Mouse (Mus musculus) embryo, embryonic 11.5 days (tissue): Measurements from ENCODE around the gene Megf8.
"Not testable (repeated sequence)": the region's sequence is repeated elsewhere in the genome, so short reads cannot be mapped to it uniquely, and the experiment has no call there.

Source experiments
- DNase-seq: peaks from one replicate; pipeline ENCODE4 v3.0.0-alpha.2; 2012; ENCODE audit warnings: low read depth, low spot score

Gene Megf8

DNA sequence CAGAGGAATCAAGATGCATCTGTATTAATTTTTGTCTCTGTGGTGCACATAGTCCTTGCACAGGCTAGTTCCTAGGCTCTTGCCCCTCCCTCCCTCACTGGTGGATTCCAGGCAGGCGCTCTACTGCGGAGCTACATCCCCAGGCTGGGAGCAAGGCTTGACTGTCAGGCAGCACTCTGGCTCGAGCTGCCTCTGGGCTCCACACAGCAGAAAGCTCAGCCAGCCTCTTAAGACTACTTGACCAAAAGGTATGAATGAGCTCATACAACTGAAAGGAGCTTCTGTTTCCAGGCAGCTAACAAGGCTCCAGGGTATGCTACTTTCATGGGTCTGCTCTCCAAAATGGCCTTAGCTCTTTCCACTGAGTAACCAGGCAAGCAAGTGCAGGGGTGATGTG lies 64.3 kb downstream of the Megf8 start:
- no peak for DNase-seq

DNA sequence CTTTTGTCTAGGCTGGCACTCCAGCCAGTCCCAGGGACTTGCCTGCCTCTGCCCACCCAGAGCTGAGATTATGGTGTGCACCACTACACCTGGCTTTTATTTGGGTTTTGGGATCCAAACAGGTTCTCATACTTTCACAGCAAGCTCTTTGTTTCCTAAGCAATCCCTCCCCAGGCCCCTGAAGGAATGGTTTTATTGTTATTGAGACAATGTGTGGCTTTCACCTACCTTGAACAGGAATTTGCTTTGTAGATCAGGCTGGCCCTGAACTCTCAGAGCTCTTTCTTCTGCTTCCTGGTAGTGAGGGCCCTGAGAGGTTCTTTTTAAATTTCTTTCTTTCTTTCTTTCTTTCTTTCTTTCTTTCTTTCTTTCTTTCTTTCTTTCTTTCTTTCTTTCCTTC lies 65.6 kb downstream of the Megf8 start:
- DNase-seq = no peak

DNA sequence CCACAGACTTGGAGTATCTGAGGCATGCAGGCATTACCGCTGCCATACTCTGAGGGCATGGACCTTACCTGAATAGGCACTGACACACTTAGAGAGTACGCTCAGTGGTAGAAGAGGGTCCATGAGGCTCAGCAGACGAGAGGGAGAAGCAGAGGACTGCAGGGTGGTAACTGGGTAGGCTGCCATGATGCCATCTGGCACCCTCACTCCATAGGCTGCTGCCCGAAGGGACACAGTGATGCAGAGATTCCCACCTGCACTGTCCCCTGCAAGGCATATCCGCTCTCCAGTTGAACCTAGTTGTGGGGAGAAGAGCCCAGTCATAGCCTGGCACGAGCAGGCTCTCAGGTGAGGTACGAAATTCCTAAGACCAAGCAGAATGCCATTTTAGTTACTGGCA lies 66.4 kb downstream of the Megf8 start:
- no peak for DNase-seq

- no peak for DNase-seq
Measured at GRCm38 (mm10) chr7:25383891-25384290, 66.9 kb downstream of the Megf8 start.

- DNase-seq = no peak
Measured at GRCm38 (mm10) chr7:25384318-25384717, 67.4 kb downstream of the Megf8 start.

- no peak for DNase-seq
Measured at GRCm38 (mm10) chr7:25384818-25385217, 67.9 kb downstream of the Megf8 start.

DNA sequence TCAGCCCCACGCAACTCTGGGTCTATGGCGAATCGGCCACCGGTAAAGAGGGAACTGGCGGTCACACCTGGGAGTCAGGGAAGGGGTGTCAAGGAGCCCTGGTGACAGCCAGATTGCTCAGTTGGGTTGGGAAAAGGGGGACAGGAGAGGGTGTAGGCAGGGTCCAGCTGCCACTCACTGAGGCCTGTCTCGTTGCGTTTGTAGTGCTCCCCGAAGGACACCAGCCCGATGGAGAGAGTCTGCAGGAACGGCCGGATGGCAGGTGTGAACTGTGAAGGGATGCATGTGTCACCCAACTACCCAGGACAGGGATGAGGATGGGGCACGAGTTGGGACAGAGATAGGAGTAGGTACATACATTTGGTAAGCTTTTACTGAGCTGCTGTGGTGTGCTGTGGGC lies 68.3 kb downstream of the Megf8 start:
- DNase-seq = no peak

DNA sequence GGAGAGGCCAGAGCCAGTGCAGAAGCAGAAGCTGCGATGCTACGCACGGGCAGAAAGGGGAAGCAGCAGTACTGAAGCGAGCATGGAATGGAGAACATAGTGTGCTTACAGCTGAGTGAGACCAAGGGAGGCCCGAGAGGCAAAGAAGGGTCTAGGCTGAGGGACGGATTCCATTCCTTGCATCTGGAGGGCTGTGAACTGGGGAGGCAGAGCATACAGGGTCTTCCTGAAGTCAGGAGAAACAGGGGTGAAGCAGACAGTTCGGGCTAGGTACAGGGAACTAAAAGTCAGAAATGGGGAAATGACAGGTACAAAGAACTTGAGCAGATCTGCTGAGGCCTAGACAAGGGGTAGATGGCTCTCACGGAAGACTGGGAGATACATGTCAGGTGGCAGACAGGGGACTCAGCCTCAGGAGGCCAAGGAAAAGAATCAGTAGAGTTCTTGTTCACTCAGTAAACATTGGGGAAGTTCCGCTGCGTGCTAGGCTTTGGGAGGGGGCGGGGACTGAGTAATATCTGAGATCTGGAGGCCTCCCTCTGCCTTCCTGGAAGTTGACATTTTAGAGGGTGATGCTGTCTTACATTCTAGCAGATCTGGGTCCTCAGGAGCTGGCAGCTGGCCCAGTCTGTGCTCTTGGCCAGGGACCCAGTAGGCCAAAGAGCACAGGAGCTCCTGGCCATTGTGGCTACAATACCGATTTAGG lies 69.0 kb downstream of the Megf8 start:
- DNase-seq = no peak

GRCm38 (mm10) chr7:25387811-25388440 lies 71.0 kb downstream of the Megf8 start:
- DNase-seq = no peak

GRCm38 (mm10) chr7:25388916-25389315 lies 72.0 kb downstream of the Megf8 start:
- DNase-seq = no peak

DNA sequence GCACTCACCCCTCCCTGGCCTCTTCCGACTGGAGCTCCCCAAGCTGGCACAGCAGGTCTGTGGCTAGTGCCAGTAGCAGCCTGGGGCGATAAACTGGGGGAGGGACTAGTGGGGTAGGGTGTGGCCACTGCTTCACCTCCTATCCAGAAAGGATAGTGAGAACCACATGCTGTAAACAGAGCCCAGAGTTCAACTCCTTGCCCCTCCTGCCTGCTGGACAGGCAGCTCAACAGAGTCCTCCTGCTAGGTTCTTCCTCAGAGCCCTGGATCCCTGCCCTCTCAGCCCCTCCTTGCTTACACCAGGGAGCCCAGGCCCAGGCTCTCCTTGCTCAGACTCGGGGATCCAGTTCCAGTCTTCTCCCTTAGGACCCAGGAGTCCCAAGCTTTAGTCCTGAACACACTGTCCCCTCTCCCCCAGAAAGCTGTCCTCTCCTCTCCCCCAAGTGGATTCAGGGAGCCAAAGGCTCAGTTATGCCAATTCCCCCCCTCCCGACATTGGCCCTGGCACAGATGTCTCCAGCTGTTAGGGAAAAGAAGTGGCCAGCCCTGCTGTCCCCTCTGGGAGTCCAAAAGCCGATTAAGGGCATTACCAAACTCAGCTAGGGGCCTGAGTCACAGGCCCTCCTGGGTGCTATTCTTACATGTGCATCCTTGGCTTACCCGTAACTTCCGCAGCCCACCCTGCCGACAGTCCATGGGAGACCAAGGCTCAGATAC lies 73.2 kb downstream of the Megf8 start:
- no peak for DNase-seq

DNA sequence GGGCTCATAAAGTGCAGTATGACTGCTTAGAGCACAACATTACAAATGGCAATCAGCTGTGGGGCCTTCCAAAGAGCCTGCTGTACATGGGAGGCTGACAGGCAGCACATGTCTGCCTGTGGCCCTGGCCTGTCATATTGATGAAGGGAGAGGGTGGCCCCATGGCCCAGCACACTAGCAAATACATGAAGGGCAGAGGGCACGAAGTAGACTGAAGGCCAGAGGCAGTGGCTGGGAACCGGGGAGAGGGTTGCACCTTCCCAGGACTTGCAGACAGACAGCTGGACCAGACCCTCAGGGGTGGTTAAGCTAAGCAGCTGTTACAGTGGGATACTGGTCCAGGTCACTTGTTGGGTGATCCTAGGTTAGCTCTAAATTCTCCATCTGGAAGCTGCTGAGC lies 74.0 kb downstream of the Megf8 start:
- DNase-seq = no peak

- DNase-seq = no peak
Measured at GRCm38 (mm10) chr7:25391856-25392453, 75.0 kb downstream of the Megf8 start.

DNA sequence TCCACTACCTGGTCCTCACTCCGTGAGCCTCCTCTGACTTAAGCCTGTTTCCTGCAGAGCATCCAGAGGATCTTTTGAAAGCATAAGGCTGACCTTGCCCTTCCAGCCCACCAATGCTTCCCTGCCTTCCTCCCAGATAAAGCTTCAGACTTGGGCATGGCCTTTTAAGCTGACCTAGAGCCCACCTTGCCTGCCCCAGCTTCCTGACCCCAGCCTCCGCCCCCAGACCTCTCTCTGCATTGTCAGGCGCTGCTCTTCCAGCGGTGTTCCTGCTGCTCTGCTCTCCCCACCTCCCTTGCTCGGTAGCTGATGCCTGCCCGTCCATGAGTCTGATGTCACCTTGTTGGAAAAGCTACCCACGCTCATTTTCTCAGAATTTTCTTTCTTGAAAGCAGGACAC lies 75.9 kb downstream of the Megf8 start:
- no peak for DNase-seq

- no peak for DNase-seq
Measured at GRCm38 (mm10) chr7:25393451-25394210, 76.7 kb downstream of the Megf8 start.

- no peak for DNase-seq
Measured at GRCm38 (mm10) chr7:25394754-25395153, 77.8 kb downstream of the Megf8 start.

DNA sequence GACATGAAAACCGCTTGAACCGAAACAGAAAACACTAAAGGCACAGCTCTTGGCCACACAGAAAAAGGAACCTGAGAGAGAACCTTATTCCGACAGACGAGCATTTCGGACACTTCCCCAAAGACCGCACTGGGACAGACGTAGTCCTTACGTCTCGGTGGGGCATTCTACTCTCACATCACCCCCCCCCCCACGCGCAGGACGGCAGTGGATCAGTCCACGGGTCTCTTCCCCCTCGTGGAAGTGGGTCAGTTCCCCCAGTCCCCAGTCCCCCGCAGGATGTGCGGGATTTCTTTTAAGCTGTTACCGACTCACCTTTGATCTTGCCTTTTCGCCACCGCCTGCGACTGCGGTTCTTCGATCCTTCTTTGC lies 78.2 kb downstream of the Megf8 start:
- no peak for DNase-seq

DNA sequence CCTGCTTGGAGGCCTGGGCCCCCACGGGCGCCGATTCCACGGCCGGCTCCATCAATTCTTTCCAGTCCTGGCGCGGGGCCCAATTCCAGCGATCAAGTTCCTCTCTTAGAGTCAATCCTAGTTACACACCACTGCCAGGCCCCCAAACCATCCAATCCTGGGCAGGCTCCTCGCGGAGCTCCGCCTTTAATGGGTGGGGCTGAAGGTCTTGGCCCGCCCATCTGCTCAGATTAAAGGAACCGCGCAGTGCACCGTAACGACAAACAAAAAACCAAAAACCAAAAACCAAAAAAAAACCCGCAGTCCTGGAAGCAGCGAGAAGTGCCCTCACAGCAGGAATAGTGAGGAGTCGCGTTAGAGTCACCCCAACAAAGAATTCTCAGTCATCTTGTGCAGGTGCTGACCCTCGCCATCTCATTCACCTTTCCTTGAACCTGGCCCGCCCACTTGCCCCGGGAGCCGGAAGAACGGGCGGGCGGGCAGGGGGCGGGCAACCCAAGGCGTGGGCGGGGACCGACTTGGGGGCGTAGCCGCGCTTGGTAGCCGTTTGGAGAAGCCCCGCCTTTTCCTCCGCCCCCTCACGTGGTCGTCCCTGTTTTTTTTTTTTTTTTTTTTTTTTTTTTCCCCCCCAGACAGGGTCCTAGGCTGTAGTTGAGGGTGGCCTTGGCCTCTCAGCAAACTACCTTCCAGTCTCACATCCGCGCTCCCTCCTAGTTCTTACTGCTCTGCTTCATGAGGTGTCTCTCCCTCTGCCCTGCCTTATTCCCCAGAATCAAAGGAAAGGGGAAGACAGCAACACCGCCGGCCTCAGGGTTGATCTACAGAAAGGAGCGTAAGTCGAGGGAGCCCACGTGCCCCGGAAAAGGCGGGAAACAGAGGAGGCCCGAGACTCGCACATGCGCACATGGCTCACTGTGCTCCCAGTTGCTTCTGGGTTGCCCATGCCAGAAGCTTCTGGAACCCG lies 78.9 kb downstream of the Megf8 start:
- peak; percentile 86 for DNase-seq

DNA sequence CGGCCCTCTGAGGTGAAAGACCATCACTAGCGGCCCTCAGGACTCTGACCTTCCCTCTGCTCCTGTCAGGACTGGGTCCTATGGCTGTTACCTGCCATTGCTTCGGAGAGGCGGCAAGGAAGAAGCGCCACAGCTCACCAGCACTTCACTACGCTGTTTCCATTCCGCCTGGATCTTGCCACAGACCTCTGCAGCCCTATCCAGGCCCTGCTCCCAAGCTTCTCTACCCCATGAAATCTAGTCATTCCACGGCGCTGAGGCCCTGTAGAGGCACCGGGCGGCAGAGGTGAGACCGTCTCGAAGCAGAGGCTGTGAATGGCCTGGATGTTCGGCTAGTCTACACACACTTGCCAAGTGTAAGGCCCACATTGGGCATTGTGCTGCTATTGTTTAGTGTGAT lies 79.7 kb downstream of the Megf8 start:
- DNase-seq = no peak

GRCm38 (mm10) chr7:25398610-25399009 lies 81.6 kb downstream of the Megf8 start, which contains the start of gene Lipe:
Gene Lipe (minus strand): TSS chr7:25398710.
- no peak for DNase-seq

DNA sequence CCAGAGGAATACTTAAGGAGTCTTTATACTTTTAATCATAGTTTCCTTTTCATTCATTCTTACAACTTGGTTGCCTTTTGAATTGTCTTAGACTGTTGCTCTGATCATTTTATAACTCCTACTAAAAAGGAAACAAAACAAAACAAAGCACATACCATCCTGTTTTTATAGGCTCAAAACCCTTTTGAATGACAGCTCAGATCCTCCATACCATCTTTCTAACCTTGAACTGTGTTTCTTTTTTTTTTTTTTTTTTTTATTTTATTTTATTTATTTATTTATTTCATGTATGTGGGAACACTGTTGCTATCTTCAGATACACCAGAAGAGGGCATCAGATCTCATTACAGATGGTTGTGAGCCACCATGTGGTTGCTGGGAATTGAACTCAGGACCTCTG lies 82.1 kb downstream of the Megf8 start:
- not testable (repeated sequence) for DNase-seq
